Mouse (Mus musculus): ENCODE results near the gene Them4. TPM values are rescaled to one million over a fixed set of nuclear protein-coding genes. Genes with fewer than 3 reads are reported as not detected.
A peak's percentile ranks its signal among the peaks of the same experiment; 100 is the strongest.
"Not testable (repeated sequence)": the region's sequence is repeated elsewhere in the genome, so short reads cannot be mapped to it uniquely, and the experiment has no call there.

The Them4 gene
- total RNA-seq (2021) = 10 to 100 TPM; 25.0 to 30.5 TPM
- long read RNA-seq, experiment 1, transcript Them4-201 (6 exons, 1,781 nt) = major isoform, 24 of 27 reads
- long read RNA-seq, experiment 1, partial matches to known transcripts = 2 of 27 reads
- long read RNA-seq, experiment 1, other reads (novel, unspliced or antisense) = 1 of 27 reads
- long read RNA-seq, experiment 2, transcript Them4-201 (6 exons, 1,781 nt) = major isoform, 41 of 48 reads
- long read RNA-seq, experiment 2, partial matches to known transcripts = 3 of 48 reads
- long read RNA-seq, experiment 2, other reads (novel, unspliced or antisense) = 4 of 48 reads

- peak; percentile 89 to 92 for DNase-seq (ENCODE audit: low spot score in 2 of 2)
These were observed at the start of gene Them4 for GRCm38 (mm10) chr3:94309633-94310363. Them4 (plus strand) TSS chr3:94310089.

GRCm38 (mm10) chr3:94260598-94260997, 49.3 kb upstream of the Them4 start:
- peak in 1 of 2 experiments; percentile 32 for DNase-seq (ENCODE audit: low spot score in 2 of 2)

GRCm38 (mm10) chr3:94263736-94264135, 46.2 kb upstream of the Them4 start, which contains the start of gene Gm4778:
Gm4778 (plus strand) TSS chr3:94264036.
- DNase-seq (ENCODE audit: low spot score in 2 of 2) = not testable (repeated sequence)

- DNase-seq (ENCODE audit: low spot score in 2 of 2) = no peak
These were observed 33.9 kb upstream of the Them4 start for GRCm38 (mm10) chr3:94275991-94276390.

- DNase-seq (ENCODE audit: low spot score in 2 of 2) = no peak
These were observed 4.4 kb upstream of the Them4 start for GRCm38 (mm10) chr3:94305457-94305856.

- DNase-seq (ENCODE audit: low spot score in 2 of 2) = no peak
These were observed 2.9 kb upstream of the Them4 start for GRCm38 (mm10) chr3:94306975-94307374.

- no peak for DNase-seq (ENCODE audit: low spot score in 2 of 2)
These were observed 602 bp downstream of the Them4 start for GRCm38 (mm10) chr3:94310491-94310890.

GRCm38 (mm10) chr3:94310911-94311310, 1.0 kb downstream of the Them4 start:
- DNase-seq (ENCODE audit: low spot score in 2 of 2) = no peak

- no peak for DNase-seq (ENCODE audit: low spot score in 2 of 2)
These were observed 1.5 kb downstream of the Them4 start for GRCm38 (mm10) chr3:94311376-94311775.

GRCm38 (mm10) chr3:94328681-94329080, 18.8 kb downstream of the Them4 start:
- no peak for DNase-seq (ENCODE audit: low spot score in 2 of 2)

- DNase-seq (ENCODE audit: low spot score in 2 of 2) = no peak
These were observed 24.6 kb downstream of the Them4 start for GRCm38 (mm10) chr3:94334442-94334841.

- no peak for DNase-seq (ENCODE audit: low spot score in 2 of 2)
These were observed 28.6 kb downstream of the Them4 start for GRCm38 (mm10) chr3:94338522-94338921.

- DNase-seq (ENCODE audit: low spot score in 2 of 2) = no peak
These were observed 32.1 kb downstream of the Them4 start, which contains the start of gene Them5 for GRCm38 (mm10) chr3:94341959-94342422. Them5 (plus strand) TSS chr3:94342099.

GRCm38 (mm10) chr3:94342552-94342951, 32.7 kb downstream of the Them4 start:
- no peak for DNase-seq (ENCODE audit: low spot score in 2 of 2)

GRCm38 (mm10) chr3:94344182-94344581, 34.3 kb downstream of the Them4 start:
- no peak for DNase-seq (ENCODE audit: low spot score in 2 of 2)

GRCm38 (mm10) chr3:94344897-94345296, 35.0 kb downstream of the Them4 start:
- no peak for DNase-seq (ENCODE audit: low spot score in 2 of 2)

GRCm38 (mm10) chr3:94348146-94348545, 38.3 kb downstream of the Them4 start:
- DNase-seq (ENCODE audit: low spot score in 2 of 2) = no peak

- DNase-seq (ENCODE audit: low spot score in 2 of 2) = peak; percentile 50 to 68
These were observed 50.9 kb downstream of the Them4 start for GRCm38 (mm10) chr3:94360812-94361211.

- no peak for DNase-seq (ENCODE audit: low spot score in 2 of 2)
These were observed 52.2 kb downstream of the Them4 start, which contains the start of gene C2cd4d for GRCm38 (mm10) chr3:94362138-94362537. C2cd4d (plus strand) TSS chr3:94362438.

- DNase-seq (ENCODE audit: low spot score in 2 of 2) = peak in 1 of 2 experiments; percentile 50
These were observed 53.6 kb downstream of the Them4 start for GRCm38 (mm10) chr3:94363291-94364153.

- DNase-seq (ENCODE audit: low spot score in 2 of 2) = no peak
These were observed 54.3 kb downstream of the Them4 start for GRCm38 (mm10) chr3:94364154-94364526.
